Mouse (Mus musculus) liver, adult 2 months (tissue): Measurements from ENCODE around the gene Ing4. TPM values are rescaled to one million over a fixed set of nuclear protein-coding genes. Genes with fewer than 3 reads are reported as not detected.

Experiments used
- DNase-seq: peaks from one replicate; pipeline ENCODE4 v3.0.0-alpha.2; 2011; ENCODE audit warnings: low read depth, low spot score; ENCODE audit errors: extremely low read depth
- H3K27ac ChIP-seq: fragments of 200-500 bp; replicated peaks from 2 replicates; pipeline ENCODE4 v1.5.1; 2012; ENCODE audit warnings: low read depth, mild to moderate bottlenecking, control low read depth, inconsistent platforms, low read length; ENCODE audit not compliant: insufficient read depth
- H3K27me3 ChIP-seq: fragments of 200-500 bp; 2 replicates; pipeline ENCODE4 v1.6.1; 2012; ENCODE audit warnings: mild to moderate bottlenecking, moderate library complexity, low read length, inconsistent platforms; ENCODE audit not compliant: control insufficient read depth, insufficient read depth
- H3K36me3 ChIP-seq: fragments of 200-500 bp; 2 replicates; pipeline ENCODE4 v1.6.1; 2012; ENCODE audit warnings: low read length, inconsistent platforms; ENCODE audit not compliant: control insufficient read depth, insufficient read depth
- H3K4me1 ChIP-seq: fragments of 200-500 bp; 2 replicates; pipeline ENCODE4 v1.6.1; 2011; ENCODE audit warnings: low read length; ENCODE audit not compliant: control insufficient read depth, insufficient read depth
- H3K4me3 ChIP-seq: fragments of 200-500 bp; 2 replicates; pipeline ENCODE4 v1.5.1; 2011; ENCODE audit warnings: low read depth, mild to moderate bottlenecking, control low read depth, low read length, moderate library complexity; ENCODE audit not compliant: insufficient read depth
- H3K79me2 ChIP-seq: fragments of 200-500 bp; 2 replicates; pipeline ENCODE4 v1.6.1; 2012; ENCODE audit warnings: inconsistent platforms, mild to moderate bottlenecking, low read length, moderate library complexity; ENCODE audit not compliant: control insufficient read depth, insufficient read depth
- H3K9ac ChIP-seq: fragments of 200-500 bp; 2 replicates; pipeline ENCODE4 v1.6.1; 2012; ENCODE audit warnings: low read depth, mild to moderate bottlenecking, control low read depth, inconsistent platforms, low read length
- CTCF ChIP-seq: fragments of 200-500 bp; IDR thresholded peaks from 2 replicates; pipeline ENCODE4 v1.5.1; 2011; ENCODE audit warnings: low read depth, low read length, control low read depth
- POLR2A ChIP-seq: fragments of 200-500 bp; IDR thresholded peaks from 2 replicates; pipeline ENCODE4 v1.6.1; 2011; ENCODE audit warnings: low read length, control low read depth; ENCODE audit not compliant: insufficient read depth; ENCODE audit errors: extremely low read depth
- WGBS: fragments of 180-500 bp; shearing (Covaris S2); methylation state at CpG from one replicate; pipeline ENCODE4 v1.1.7; 2018; 5-methylcytosine and 5-hydroxymethylcytosine counted together
- polyA plus RNA-seq: library from polyadenylated mRNA; depleted of rRNA; stranded (reverse); fragments of >200 nt; gene quantifications from 2 replicates; pipeline ENCODE4 v1.2.3, GENCODE M21; 2012; rRNA removed
- total RNA-seq: library from RNA; depleted of rRNA; stranded (reverse); fragments of >200 nt; gene quantifications from 2 replicates; pipeline ENCODE4 v1.2.3, GENCODE M21; 2014; rRNA removed

Ing4 gene
- total RNA-seq (15.8 and 16.3 TPM in 2 replicates), polyA plus RNA-seq (23.2 and 27.0 TPM in 2 replicates)

DNA sequence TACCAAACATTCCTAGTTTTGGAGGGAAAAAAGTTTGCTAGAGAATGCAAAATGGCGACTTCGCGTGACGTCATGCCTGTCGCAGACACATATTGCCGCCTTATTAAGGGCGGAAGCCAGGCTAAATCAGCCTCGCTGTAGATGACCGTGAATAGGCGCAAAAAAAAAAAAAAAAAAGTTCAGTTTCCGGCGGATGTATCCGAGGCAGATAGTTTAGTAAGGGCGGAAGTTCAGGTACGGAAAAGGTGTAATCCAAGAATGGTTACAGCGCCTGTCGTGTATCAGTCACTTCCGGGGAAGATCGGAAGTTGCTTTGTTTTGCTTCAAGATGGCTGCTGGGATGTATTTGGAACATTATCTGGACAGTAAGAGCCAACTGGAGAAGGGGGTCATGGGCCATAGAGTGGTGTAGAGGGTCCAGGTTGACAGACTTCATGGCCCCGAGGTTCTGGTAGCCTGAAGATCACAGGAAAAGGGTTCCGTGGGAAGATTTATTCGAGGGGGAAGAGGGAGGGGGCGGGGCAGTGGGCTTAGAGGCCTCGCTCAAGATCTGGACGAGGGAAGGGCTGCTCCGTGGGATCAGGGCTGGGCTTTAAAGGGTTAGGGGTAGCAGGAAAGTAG, at the start of gene Ing4:
TSS of gene Ing4 (plus strand) at position 228 of the 621 bp plus-strand sequence.
- under 1% methylated on average over 26 of the region's 26 CpGs for WGBS
- TF ChIP-seq POLR2A (no peak), CTCF (no peak)
- peak within 1 kb of the TSS; percentile 73 for H3K27ac ChIP-seq
- peak; percentile 98 for DNase-seq
- H3K36me3 ChIP-seq, result peaks cover 20% of the 10 kb centered on the region
- H3K4me1 ChIP-seq, result peaks cover 6% of the 10 kb centered on the region
- H3K4me3 ChIP-seq, result peak within 1 kb of the TSS; percentile 77
- peak within 1 kb of the TSS; percentile 70 for H3K9ac ChIP-seq
- peaks cover 3% of the 10 kb centered on the region; the same call in 1 of the 2 replicates for H3K79me2 ChIP-seq
- no peaks in the 10 kb centered on the region for H3K27me3 ChIP-seq

DNA sequence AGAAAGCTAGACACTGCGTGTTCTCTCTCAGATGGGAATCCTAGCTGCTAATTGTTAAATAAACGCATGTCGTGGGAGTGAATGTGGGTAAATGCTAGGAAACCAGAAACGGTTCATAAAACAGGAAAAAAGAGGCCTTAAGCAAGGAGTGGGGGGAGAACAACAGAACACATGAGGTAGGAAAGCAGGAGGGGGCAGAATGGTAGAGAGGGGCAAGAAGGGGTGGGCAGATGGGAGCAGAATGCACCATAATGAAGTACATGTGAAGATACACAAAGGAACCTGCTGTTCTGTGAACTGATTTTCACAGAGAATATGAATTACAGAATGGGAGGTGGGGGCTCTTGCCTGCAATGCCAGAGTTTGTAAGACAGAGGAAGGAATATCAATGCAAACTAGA, 47.3 kb upstream of the Ing4 start:
- Histone ChIP-seq H3K79me2 (no peaks in the 10 kb centered on the region), H3K4me3 (no peak overlapping the region), H3K4me1 (no peaks in the 10 kb centered on the region), H3K9ac (no peak overlapping the region), H3K36me3 (no peaks in the 10 kb centered on the region), H3K27ac (no peak overlapping the region), H3K27me3 (peaks cover 9% of the 10 kb centered on the region)
- WGBS, result 84% methylated on average over 4 of the region's 4 CpGs
- TF ChIP-seq POLR2A (no peak), CTCF (no peak)
- no peak for DNase-seq

DNA sequence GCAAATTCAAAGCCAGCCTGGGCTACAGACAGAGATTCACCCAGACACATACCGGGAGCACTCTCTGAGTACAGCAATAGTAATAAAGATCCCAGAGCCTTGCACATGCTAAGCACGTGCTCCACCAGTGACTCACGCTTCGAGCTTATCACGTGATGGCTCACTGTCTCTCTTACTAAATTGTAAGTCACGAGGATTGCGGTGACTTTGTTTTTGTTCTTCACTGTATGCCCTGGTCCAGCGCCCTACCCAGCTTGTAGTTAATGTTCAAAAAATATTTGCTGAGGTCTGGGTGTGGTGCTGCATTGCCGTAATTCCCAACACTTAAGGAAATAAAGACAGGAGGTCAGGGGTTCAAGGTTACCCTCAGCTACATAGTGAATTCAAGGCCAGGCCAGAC, 46.2 kb upstream of the Ing4 start:
- H3K36me3 ChIP-seq, result no peaks in the 10 kb centered on the region
- no peak overlapping the region for H3K4me3 ChIP-seq
- no peaks in the 10 kb centered on the region for H3K79me2 ChIP-seq
- no peak overlapping the region for H3K9ac ChIP-seq
- DNase-seq, result no peak
- H3K27me3 ChIP-seq, result peaks cover 11% of the 10 kb centered on the region
- 59% methylated on average over 9 of the region's 9 CpGs for WGBS
- TF ChIP-seq POLR2A, result no peak
- no peak for TF ChIP-seq CTCF
- no peaks in the 10 kb centered on the region for H3K4me1 ChIP-seq
- H3K27ac ChIP-seq, result no peak overlapping the region

DNA sequence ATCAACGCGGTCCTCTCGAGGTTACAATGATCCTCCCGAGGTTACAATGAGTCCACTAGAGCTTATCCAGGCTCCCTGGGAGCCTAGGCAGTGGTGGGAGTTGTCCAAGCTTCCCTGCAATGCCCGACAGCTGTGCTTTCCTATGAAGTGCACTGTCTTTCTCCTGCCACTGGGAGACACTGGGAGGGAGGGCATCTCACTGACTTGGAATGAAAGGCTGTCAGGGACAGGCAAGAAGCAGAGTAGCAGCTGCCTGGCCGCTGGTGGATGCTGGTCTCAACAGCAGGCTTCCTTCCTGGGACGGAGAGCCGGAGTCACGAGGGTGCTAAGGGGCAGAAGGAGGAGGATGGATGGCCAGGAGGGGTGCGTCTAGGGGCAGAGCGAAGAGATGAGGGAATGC, 45.7 kb upstream of the Ing4 start:
- no peak for TF ChIP-seq POLR2A
- TF ChIP-seq CTCF, result no peak
- no peaks in the 10 kb centered on the region for H3K4me1 ChIP-seq
- no peak overlapping the region for H3K27ac ChIP-seq
- H3K36me3 ChIP-seq, result no peaks in the 10 kb centered on the region
- WGBS, result 19% methylated on average over 11 of the region's 11 CpGs
- H3K4me3 ChIP-seq, result no peak overlapping the region
- H3K79me2 ChIP-seq, result no peaks in the 10 kb centered on the region
- H3K9ac ChIP-seq, result no peak overlapping the region
- no peak for DNase-seq
- peaks cover 11% of the 10 kb centered on the region for H3K27me3 ChIP-seq

DNA sequence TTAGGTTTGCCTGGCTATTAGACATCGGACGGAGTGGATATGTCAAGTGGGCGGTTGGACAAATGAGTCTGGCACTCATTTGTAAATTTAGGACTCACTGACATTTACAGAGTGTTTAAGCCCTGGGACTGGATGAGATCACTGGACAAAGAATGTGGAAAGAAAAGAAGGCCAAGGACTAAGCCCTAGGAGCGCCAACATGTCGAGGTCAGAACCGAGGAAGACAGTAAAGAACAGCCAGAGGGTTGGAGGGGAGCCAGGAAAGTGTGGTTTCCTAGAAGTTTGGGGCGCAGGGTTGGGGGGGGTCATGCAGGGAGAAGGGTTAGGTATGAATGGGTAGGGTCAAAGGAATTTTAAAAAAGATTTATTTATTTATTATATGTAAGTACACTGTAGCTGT, 44.3 kb upstream of the Ing4 start:
- no peak overlapping the region for H3K9ac ChIP-seq
- no peak overlapping the region for H3K27ac ChIP-seq
- DNase-seq, result no peak
- H3K27me3 ChIP-seq, result peaks cover 11% of the 10 kb centered on the region
- no peaks in the 10 kb centered on the region for H3K36me3 ChIP-seq
- H3K4me1 ChIP-seq, result no peaks in the 10 kb centered on the region
- TF ChIP-seq CTCF (no peak), POLR2A (no peak)
- 78% methylated on average over 7 of the region's 7 CpGs for WGBS
- H3K79me2 ChIP-seq, result no peaks in the 10 kb centered on the region
- no peak overlapping the region for H3K4me3 ChIP-seq

DNA sequence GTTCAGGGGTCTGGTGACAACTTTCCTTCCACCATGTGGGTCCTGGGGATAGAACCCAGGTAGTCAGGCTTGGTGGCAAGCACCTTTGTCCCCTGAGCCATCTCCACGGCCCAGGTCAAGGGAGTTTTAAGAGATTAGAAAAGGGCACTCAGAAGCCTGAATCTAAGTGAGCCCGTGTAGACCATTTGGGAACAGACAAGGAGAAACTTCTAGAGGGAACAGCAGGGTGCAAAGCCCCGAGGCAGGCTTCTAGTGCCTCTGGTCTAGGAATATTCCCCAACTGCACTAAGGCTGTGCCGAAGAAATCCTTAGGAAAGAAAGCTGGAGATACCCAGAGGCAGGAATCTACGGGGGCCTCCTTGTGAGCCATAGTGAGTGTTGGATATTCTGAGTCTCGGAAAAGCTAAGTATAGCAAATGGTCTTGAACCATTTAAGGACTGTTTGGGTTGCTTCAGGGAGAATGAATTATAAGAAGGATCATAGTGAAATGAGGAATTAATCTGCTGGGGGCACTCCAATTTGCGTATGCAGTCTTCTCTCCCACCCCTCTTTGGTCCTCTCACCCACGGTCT, 43.6 kb upstream of the Ing4 start:
- WGBS, result 64% methylated on average over 8 of the region's 8 CpGs
- H3K27me3 ChIP-seq, result peaks cover 11% of the 10 kb centered on the region
- no peaks in the 10 kb centered on the region for H3K36me3 ChIP-seq

More for the DNA sequence above, 43.6 kb upstream of the Ing4 start:
- Histone ChIP-seq H3K4me3 (no peak overlapping the region), H3K9ac (no peak overlapping the region), H3K27ac (no peak overlapping the region), H3K79me2 (no peaks in the 10 kb centered on the region), H3K4me1 (no peaks in the 10 kb centered on the region)
- no peak for TF ChIP-seq CTCF
- no peak for TF ChIP-seq POLR2A
- DNase-seq, result no peak
